Mouse (Mus musculus) testis, postnatal 10 days (tissue): ENCODE results near the gene Stk25.

Experiments
- DNase-seq: peaks from one replicate; pipeline ENCODE4 v3.0.0; 2021; ENCODE audit warnings: low spot score

Gene Stk25

GRCm38 (mm10) chr1:93668791-93669548, 10.5 kb upstream of the Stk25 start:
- peak; percentile 89 for DNase-seq

- DNase-seq = peak; percentile 73
These were observed 9.4 kb upstream of the Stk25 start for GRCm38 (mm10) chr1:93667760-93668400.

GRCm38 (mm10) chr1:93657025-93657360, 1.5 kb downstream of the Stk25 start:
- no peak for DNase-seq

- DNase-seq = no peak
These were observed 2.0 kb downstream of the Stk25 start for GRCm38 (mm10) chr1:93656325-93657024.

- no peak for DNase-seq
These were observed 3.7 kb downstream of the Stk25 start for GRCm38 (mm10) chr1:93654798-93655197.

- no peak for DNase-seq
These were observed 4.2 kb downstream of the Stk25 start for GRCm38 (mm10) chr1:93654275-93654674.

GRCm38 (mm10) chr1:93649604-93650172, 8.8 kb downstream of the Stk25 start:
- no peak for DNase-seq

- DNase-seq = no peak
These were observed 15.8 kb downstream of the Stk25 start for GRCm38 (mm10) chr1:93642692-93643091.

- DNase-seq = no peak
These were observed 16.5 kb downstream of the Stk25 start for GRCm38 (mm10) chr1:93641978-93642377.

- DNase-seq = no peak
These were observed 22.1 kb downstream of the Stk25 start for GRCm38 (mm10) chr1:93636211-93636897.

GRCm38 (mm10) chr1:93635580-93636192, 22.8 kb downstream of the Stk25 start:
- peak; percentile 96 for DNase-seq

- no peak for DNase-seq
These were observed 23.3 kb downstream of the Stk25 start for GRCm38 (mm10) chr1:93635091-93635579.

GRCm38 (mm10) chr1:93634481-93634891, 24.0 kb downstream of the Stk25 start:
- DNase-seq = no peak

- DNase-seq = no peak
These were observed 25.7 kb downstream of the Stk25 start for GRCm38 (mm10) chr1:93632723-93633122.

GRCm38 (mm10) chr1:93630796-93631195, 27.7 kb downstream of the Stk25 start:
- no peak for DNase-seq

- no peak for DNase-seq
These were observed 34.0 kb downstream of the Stk25 start for GRCm38 (mm10) chr1:93624502-93624901.

GRCm38 (mm10) chr1:93618948-93619347, 39.5 kb downstream of the Stk25 start:
- no peak for DNase-seq

GRCm38 (mm10) chr1:93618059-93618748, 40.3 kb downstream of the Stk25 start:
- no peak for DNase-seq

- no peak for DNase-seq
These were observed 48.7 kb downstream of the Stk25 start for GRCm38 (mm10) chr1:93609762-93610161.

- no peak for DNase-seq
These were observed 49.7 kb downstream of the Stk25 start for GRCm38 (mm10) chr1:93608696-93609245.
